Comparison of ENCODE assay signal across 7 mouse cellular contexts in genomic region chr11:75768091-75768989, GRCm38 (mm10). TPM values are rescaled to one million over a fixed set of nuclear protein-coding genes. Genes with fewer than 3 reads are reported as not detected.
DNase-seq lines count a peak whose midpoint lies in the region; ATAC-seq and TF ChIP-seq lines count a peak whose summit lies in the region.

No protein-coding gene starts in this region.

- 45% methylated on average over 6 of the region's 6 CpGs for WGBS in kidney, embryonic 14.5 days

- dilution Hi-C loops in CH12.LX (cut with MboI; ENCODE audit: extremely low pct_ligation_motif_present, extremely low pct_unique_long_range_greater_than_20kb, low sequenced_read_pairs) = no loop called here

- peak; percentile 20 for TF ChIP-seq POLR2A in CH12.LX (IDR thresholded peaks at IDR 0.05; ENCODE audit: low read depth, low read length)

- no peak overlapping the region for H3K9ac ChIP-seq in kidney, embryonic 14.5 days (ENCODE audit: low read depth, low read length)
- no peak overlapping the region for H3K9ac ChIP-seq in CH12.LX (ENCODE audit: insufficient read depth, low read depth)

- peaks cover 48% of the 10 kb centered on the region for H3K36me3 ChIP-seq in kidney, embryonic 14.5 days (ENCODE audit: control insufficient read depth, insufficient read depth, low read length)
- peaks cover 24 to 47% of the 10 kb centered on the region in 2 experiments for H3K36me3 ChIP-seq in CH12.LX (replicated peaks in 1 of 2; ENCODE audit: control insufficient read depth in 1 of 2, insufficient read depth in 1 of 2, low read length in 1 of 2)

- in situ Hi-C loops in CH12.LX (cut with MboI; ENCODE audit: low pct_ligation_motif_present, low pct_unique_long_range_greater_than_20kb, low sequenced_read_pairs) = no loop called here

- ATAC-seq in kidney, embryonic 14.5 days (ENCODE audit: low FRiP score, low TSS enrichment) = 0 out of 2 replicates have a peak, but pooled peaks have one; percentile 12

- H3K4me1 ChIP-seq in kidney, embryonic 14.5 days (ENCODE audit: control insufficient read depth, insufficient read depth, low read length) = no peaks in the 10 kb centered on the region
- H3K4me1 ChIP-seq in CH12.LX (ENCODE audit: control insufficient read depth in 1 of 2, insufficient read depth in 2 of 2) = peaks cover 9 to 59% of the 10 kb centered on the region in 2 experiments

- intact Hi-C loops in left cerebral cortex, postnatal 36 days (cut with DNase I) = loop anchor here (5.0 kb wide), 1 partner anchor 399 kb away; no protein-coding TSS in a partner anchor

- TF ChIP-seq RAD21 in CH12.LX (IDR thresholded peaks at IDR 0.05; ENCODE audit: low read depth, low read length) = no peak

- TF ChIP-seq CTCF in CH12.LX (conservative IDR thresholded peaks at IDR 0.05 in 1 of 2, IDR thresholded peaks at IDR 0.05 in 1 of 2; ENCODE audit: low read depth in 2 of 2, low read length in 2 of 2) = 0 out of 4 replicates have a peak, but pooled peaks of 1 of the 2 experiments have one; percentile 8

- TF ChIP-seq EP300 in CH12.LX (IDR thresholded peaks at IDR 0.05; ENCODE audit: low read length) = no peak

- no peak for DNase-seq in kidney, postnatal 10 days
- no peak for DNase-seq in CH12.LX (ENCODE audit: extremely low read depth)
- DNase-seq in brain, adult 2 months (ENCODE audit: low read depth, low spot score) = peak; percentile 63
- DNase-seq in left cerebral cortex, postnatal 36 days (ENCODE audit: low spot score in 2 of 2) = peak; percentile 18 to 19
- no peak for DNase-seq in spleen, postnatal 4 days (ENCODE audit: low spot score in 2 of 2)
- DNase-seq in cerebellum, adult 8-10 months = no peak

- H3K4me2 ChIP-seq in kidney, embryonic 14.5 days (replicated peaks; ENCODE audit: low read depth, low read length) = peak overlapping the region; percentile 22; the same call in 1 of the 2 replicates
- no peak overlapping the region for H3K4me2 ChIP-seq in CH12.LX (ENCODE audit: insufficient read depth, low read depth, poor library complexity, severe bottlenecking)

- H3K9me3 ChIP-seq in kidney, embryonic 14.5 days (ENCODE audit: control insufficient read depth, low read length) = no peaks in the 10 kb centered on the region
- no peaks in the 10 kb centered on the region for H3K9me3 ChIP-seq in CH12.LX (replicated peaks; ENCODE audit: low read length)

- H3K4me3 ChIP-seq in kidney, embryonic 14.5 days (ENCODE audit: low read length) = no peak overlapping the region
- no peak overlapping the region for H3K4me3 ChIP-seq in CH12.LX (replicated peaks in 1 of 3; ENCODE audit: low read depth in 2 of 3, low read length in 2 of 3, poor library complexity in 1 of 3)

- H3K79me2 ChIP-seq in CH12.LX (replicated peaks; ENCODE audit: control insufficient read depth, extremely low read depth, insufficient read depth, poor library complexity, severe bottlenecking) = peaks cover 16% of the 10 kb centered on the region

- no peak overlapping the region for H3K27ac ChIP-seq in kidney, embryonic 14.5 days (ENCODE audit: low read depth, low read length)
- no peak overlapping the region for H3K27ac ChIP-seq in CH12.LX (ENCODE audit: insufficient read depth, low read depth)

- H3K27me3 ChIP-seq in kidney, embryonic 14.5 days (ENCODE audit: control insufficient read depth, insufficient read depth, low read length) = no peaks in the 10 kb centered on the region
- peaks cover 9% of the 10 kb centered on the region for H3K27me3 ChIP-seq in CH12.LX (replicated peaks)

TF ChIP-seq in CH12.LX, 34 proteins besides CTCF, POLR2A, EP300 and RAD21:
- TF ChIP-seq MAZ (IDR thresholded peaks at IDR 0.05; ENCODE audit: low read depth, low read length) = no peak
- TF ChIP-seq ETS1 (conservative IDR thresholded peaks at IDR 0.05; ENCODE audit: low read depth, low read length) = no peak
- TF ChIP-seq POLR2AphosphoS2 (IDR thresholded peaks at IDR 0.05; ENCODE audit: low read depth, low read length) = peak; percentile 94
- TF ChIP-seq PAX5 (IDR thresholded peaks at IDR 0.05; ENCODE audit: low read length) = no peak

RNA-seq across cellular contexts. Expression of gene Doc2b, which starts 27.5 kb away (rescaled TPM):
- 1.1 and 1.2 TPM in 2 replicates for polyA plus RNA-seq in kidney, embryonic 14.5 days (2014; fragmentation: Nextera tagmentation; extraction: Ambion mirVana)
- total RNA-seq in CH12.LX (2012; rRNA removed) = 0.04 TPM in 1 of 2 replicates, not detected in the other
- not detected in 2 replicates for total RNA-seq in CH12.LX (2014; rRNA removed)
- not detected in 2 replicates for polyA plus RNA-seq in CH12.LX (2012; ENCODE audit: insufficient read length, low read depth)
- 10 to 100 TPM; 14.7 to 25.3 TPM for total RNA-seq in left cerebral cortex, postnatal 36 days (2021)

RNA-seq across cellular contexts. Expression of gene Ywhae, which starts 35.7 kb away (rescaled TPM):
- 918 and 1,088 TPM in 2 replicates for polyA plus RNA-seq in kidney, embryonic 14.5 days (2014; fragmentation: Nextera tagmentation; extraction: Ambion mirVana)
- total RNA-seq in CH12.LX (2012; rRNA removed) = 348 and 421 TPM in 2 replicates
- total RNA-seq in CH12.LX (2014; rRNA removed) = 129 and 130 TPM in 2 replicates
- polyA plus RNA-seq in CH12.LX (2012; ENCODE audit: insufficient read length, low read depth) = 1,436 and 1,665 TPM in 2 replicates
- total RNA-seq in left cerebral cortex, postnatal 36 days (2021) = 100 to 1,000 TPM; 954 to 971 TPM

Comparison
In these comparisons a context has a peak if more than half of its experiments do, and no peak if none do; other contexts are left out.
1. DNase-seq: peak in brain, adult 2 months (single experiment) and left cerebral cortex, postnatal 36 days (2 of 2); none in kidney, postnatal 10 days (single experiment), CH12.LX (single experiment), spleen, postnatal 4 days (0 of 2) and cerebellum, adult 8-10 months (single experiment).
2. RNA of gene Doc2b, which starts 27.5 kb away (total RNA-seq): 14.7 to 25.3 TPM in left cerebral cortex, postnatal 36 days; 0.04 TPM in CH12.LX; every median in the first group is over 10 times any median in the second.